Mouse (Mus musculus) bone marrow macrophage, adult 2 months (primary cell): ENCODE measurements around the gene Hist1h1c.

Source experiments
- CTCF ChIP-seq: IDR thresholded peaks from 2 replicates; pipeline ENCODE4 v1.5.1; 2012; ENCODE audit warnings: low read depth, mild to moderate bottlenecking, low read length, moderate library complexity
- POLR2A ChIP-seq: IDR thresholded peaks from 2 replicates; pipeline ENCODE4 v1.6.1; 2012; ENCODE audit warnings: mild to moderate bottlenecking, low read depth, low read length, borderline replicate concordance

DNA sequence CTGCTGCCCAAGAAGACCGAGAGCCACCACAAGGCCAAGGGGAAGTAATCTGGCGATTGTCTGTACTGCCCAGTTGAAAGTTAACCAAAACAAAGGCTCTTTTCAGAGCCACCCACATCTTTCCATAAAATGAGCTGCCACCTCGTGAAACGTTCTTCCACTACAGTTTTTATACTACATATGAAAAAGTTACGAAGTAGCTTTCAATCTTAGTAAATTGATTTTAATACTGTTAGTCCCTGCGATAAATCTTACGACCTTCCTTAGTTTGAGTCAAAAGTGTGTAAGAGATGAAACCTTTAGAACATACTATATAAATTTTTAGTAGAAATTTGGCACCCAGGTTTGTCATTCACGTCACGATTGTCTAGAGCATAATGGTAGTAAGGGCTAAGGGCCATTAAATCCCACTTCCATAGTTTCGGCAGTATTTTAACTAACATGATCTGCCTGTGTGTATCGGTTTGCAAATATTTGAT, 12.9 kb downstream of the Hist1h1c start:
- TF ChIP-seq CTCF: no peak
- TF ChIP-seq POLR2A: no peak
